Mouse (Mus musculus) forebrain, embryonic 11.5 days (tissue): ENCODE measurements at regions not wholly inside any gene's neighbourhood (a gene's known extent, or its start where the extent isn't known, plus 50 kb on each side); places are given as distances from the start of the nearest gene placed in this dataset.

Source experiments
- ATAC-seq: fragments of 200-750 bp; cut with Nextera tagmentation; replicated peaks from 2 replicates; pipeline ENCODE4 v1.8.0; 2017; ENCODE audit warnings: moderate TSS enrichment; ENCODE audit not compliant: low FRiP score
- DNase-seq: peaks from one replicate; pipeline ENCODE4 v3.0.0-alpha.2; 2017; ENCODE audit warnings: low spot score
- H3K27ac ChIP-seq: fragments of 300-500 bp; sonication (generic); 2 replicates; pipeline ENCODE4 v1.5.1; 2014; ENCODE audit warnings: low read depth, low read length
- H3K27me3 ChIP-seq: fragments of 300-500 bp; sonication (generic); 2 replicates; pipeline ENCODE4 v1.6.1; 2014; ENCODE audit warnings: mild to moderate bottlenecking, low read length, mixed read lengths; ENCODE audit not compliant: control insufficient read depth, insufficient read depth
- H3K36me3 ChIP-seq: fragments of 300-500 bp; sonication (generic); 2 replicates; pipeline ENCODE4 v1.6.1; 2014; ENCODE audit warnings: mild to moderate bottlenecking, low read length, moderate library complexity, mixed read lengths; ENCODE audit not compliant: control insufficient read depth, insufficient read depth
- H3K4me1 ChIP-seq: fragments of 300-500 bp; sonication (generic); replicated peaks from 2 replicates; pipeline ENCODE4 v1.6.1; 2014; ENCODE audit warnings: low read length, mixed read lengths; ENCODE audit not compliant: control insufficient read depth, insufficient read depth
- H3K4me2 ChIP-seq: fragments of 300-500 bp; sonication (generic); 2 replicates; pipeline ENCODE4 v1.6.1; 2014; ENCODE audit warnings: low read depth, mild to moderate bottlenecking, low read length, moderate library complexity, mixed read lengths; ENCODE audit not compliant: severe bottlenecking
- H3K4me3 ChIP-seq: fragments of 300-500 bp; sonication (generic); 2 replicates; pipeline ENCODE4 v1.5.1; 2014; ENCODE audit warnings: low read depth, low read length
- H3K9ac ChIP-seq: fragments of 300-500 bp; sonication (generic); 2 replicates; pipeline ENCODE4 v1.6.1; 2014; ENCODE audit warnings: low read length
- H3K9me3 ChIP-seq: fragments of 300-500 bp; sonication (generic); 2 replicates; pipeline ENCODE4 v1.6.1; 2016; ENCODE audit warnings: low read length, mixed read lengths; ENCODE audit not compliant: control insufficient read depth
- WGBS: fragments of 180-500 bp; shearing (Covaris S2); extraction: QIAGEN DNeasy Blood & Tissue Kit; methylation state at CpG from one replicate; pipeline ENCODE4 v1.1.7; 2014; 5-methylcytosine and 5-hydroxymethylcytosine counted together

DNA sequence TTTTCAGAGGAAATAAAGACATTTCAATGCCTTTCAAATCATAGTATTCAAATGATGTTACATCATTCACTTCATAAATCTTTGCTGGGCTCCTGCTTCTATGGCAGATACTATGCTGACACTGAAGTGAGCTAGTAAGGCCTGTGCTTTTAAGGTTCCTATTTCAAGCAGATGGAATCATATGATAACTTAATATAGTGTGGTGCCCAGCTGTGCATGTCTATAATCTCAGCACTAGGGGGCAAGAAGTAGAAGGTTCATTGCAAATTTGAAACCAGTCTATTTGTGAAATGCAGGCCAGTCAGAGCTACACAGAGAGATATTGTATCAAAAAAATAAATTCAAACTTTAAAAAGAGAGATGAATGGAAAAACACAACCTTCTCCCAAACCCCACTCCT, 262.9 kb downstream of the 1700017N19Rik start:
- no peak overlapping the region for H3K4me2 ChIP-seq
- DNase-seq (no peak), ATAC-seq (no peak)
- no peak overlapping the region for H3K9ac ChIP-seq
- H3K4me3 ChIP-seq: no peak overlapping the region
- no peaks in the 10 kb centered on the region for H3K36me3 ChIP-seq
- no peaks in the 10 kb centered on the region for H3K4me1 ChIP-seq
- H3K9me3 ChIP-seq: no peaks in the 10 kb centered on the region
- H3K27ac ChIP-seq: no peak overlapping the region
- no peaks in the 10 kb centered on the region for H3K27me3 ChIP-seq

DNA sequence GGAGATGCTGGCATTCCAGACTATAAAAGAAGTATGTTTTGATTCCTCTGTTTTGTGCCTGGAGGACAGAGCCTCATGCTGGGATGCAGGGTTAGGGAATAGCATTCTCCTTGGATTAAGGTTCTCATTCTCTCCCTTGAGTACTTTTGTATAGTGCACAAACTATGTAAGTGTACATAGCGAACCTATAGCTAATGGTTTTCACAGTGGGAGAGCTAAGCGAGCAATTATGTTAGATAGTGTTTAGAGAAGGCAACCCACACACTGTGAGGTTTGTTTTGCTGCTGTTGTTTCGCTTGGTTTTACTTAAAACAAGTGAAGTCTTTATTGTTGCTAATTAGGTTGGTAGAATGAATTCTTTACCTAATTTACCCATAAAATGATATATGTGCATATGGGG, 266.2 kb downstream of the 1700017N19Rik start:
- Histone ChIP-seq H3K27me3 (no peaks in the 10 kb centered on the region), H3K4me3 (no peak overlapping the region), H3K4me1 (no peaks in the 10 kb centered on the region), H3K9me3 (no peaks in the 10 kb centered on the region), H3K27ac (no peak overlapping the region), H3K36me3 (no peaks in the 10 kb centered on the region), H3K4me2 (no peak overlapping the region), H3K9ac (no peak overlapping the region)
- DNase-seq (no peak), ATAC-seq (no peak)
- 43% methylated on average over 3 of the region's 3 CpGs for WGBS

DNA sequence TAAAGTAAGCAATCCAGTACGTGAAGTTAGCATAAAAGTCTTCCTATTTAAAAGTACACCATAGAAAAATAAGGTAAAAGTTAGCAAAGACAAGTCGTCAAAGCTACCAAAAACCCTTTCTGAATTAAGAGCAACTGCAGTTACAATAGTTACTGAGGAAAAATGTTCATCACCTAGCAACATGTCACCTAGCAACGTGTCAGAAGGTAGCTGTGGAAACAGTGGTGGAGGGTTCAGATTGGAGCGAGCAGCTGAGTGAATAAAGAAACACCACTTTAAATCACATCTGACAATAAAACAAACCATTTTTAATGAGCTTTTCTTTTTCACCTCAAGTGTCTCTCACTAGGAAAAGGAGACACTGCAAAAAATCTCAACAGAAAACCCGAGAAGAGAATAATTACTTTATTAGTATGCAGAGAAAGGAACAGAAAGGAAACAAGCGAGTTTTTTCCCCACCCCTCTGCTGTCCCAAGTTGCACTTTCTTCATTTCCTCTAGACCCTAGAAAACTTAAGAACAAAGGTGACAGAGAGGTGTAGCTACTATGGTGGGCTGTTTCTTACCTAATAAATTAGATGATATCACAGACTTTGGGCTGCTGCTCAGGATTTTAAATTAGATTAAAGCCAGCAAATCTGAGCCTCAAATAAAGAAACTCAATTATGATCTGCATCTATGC, 275.4 kb downstream of the 1700017N19Rik start:
- Histone ChIP-seq H3K27ac (no peak overlapping the region), H3K9ac (no peak overlapping the region), H3K4me3 (no peak overlapping the region), H3K27me3 (no peaks in the 10 kb centered on the region), H3K4me2 (no peak overlapping the region), H3K36me3 (no peaks in the 10 kb centered on the region), H3K4me1 (no peaks in the 10 kb centered on the region), H3K9me3 (no peaks in the 10 kb centered on the region)
- no peak for DNase-seq
- peak; percentile 97 for ATAC-seq
- 10% methylated on average over 6 of the region's 6 CpGs for WGBS

DNA sequence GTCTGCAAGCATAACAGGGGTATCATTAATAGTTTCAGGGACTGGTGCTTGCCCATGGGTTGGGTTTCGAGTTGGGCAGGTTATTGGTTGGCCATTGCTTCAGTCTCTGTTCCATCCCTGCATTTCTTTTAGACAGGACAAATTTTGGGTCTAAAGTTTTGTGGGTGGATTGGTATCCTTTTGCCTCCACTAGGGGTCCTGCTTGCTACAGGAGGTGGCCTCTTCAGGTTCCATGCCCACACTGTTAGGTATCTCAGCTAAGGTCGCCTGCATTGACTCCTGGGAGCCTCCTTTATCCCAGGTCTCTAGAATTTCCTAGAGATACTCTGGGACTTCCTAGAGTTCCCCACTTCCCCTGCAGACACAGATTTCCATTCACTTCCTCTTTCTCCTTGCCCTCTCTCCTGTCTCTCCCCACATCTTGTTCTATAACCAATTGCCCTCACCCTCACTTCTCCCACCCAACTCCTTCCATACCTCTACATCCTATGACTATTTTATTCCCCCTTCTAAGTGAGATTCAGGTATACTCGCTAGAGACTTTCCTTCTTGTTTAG, 278.2 kb downstream of the 1700017N19Rik start:
- DNase-seq (no peak), ATAC-seq (no peak)
- Histone ChIP-seq H3K4me2 (no peak overlapping the region), H3K9ac (no peak overlapping the region), H3K4me3 (no peak overlapping the region), H3K9me3 (no peaks in the 10 kb centered on the region; the same call in 1 of the 2 replicates), H3K4me1 (no peaks in the 10 kb centered on the region), H3K27ac (no peak overlapping the region), H3K36me3 (no peaks in the 10 kb centered on the region), H3K27me3 (no peaks in the 10 kb centered on the region)
- WGBS: 56% methylated on average over 3 of the region's 3 CpGs

DNA sequence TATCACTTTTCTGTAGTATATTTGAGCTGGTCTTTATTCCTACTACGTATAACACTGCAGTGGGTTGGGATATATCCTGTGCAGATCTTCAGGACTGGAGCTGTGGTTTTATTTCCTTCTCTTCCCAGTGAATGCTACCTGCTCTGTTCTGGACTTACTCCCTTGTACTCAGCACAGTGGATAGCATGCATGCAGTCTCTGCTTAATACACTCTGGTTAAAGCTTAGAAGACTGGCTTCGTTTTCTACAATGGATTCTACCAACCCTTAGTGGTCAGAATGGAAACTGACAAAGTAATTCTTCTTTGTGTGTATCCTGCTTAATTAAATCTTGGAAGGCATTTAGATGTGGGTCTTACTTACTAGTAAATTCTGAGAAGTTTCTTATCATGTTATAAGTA, 292.3 kb downstream of the 1700017N19Rik start:
- WGBS: 62% methylated on average over 2 of the region's 2 CpGs
- no peak overlapping the region for H3K27ac ChIP-seq
- H3K4me2 ChIP-seq: no peak overlapping the region
- DNase-seq: no peak
- H3K9me3 ChIP-seq: no peaks in the 10 kb centered on the region
- H3K27me3 ChIP-seq: no peaks in the 10 kb centered on the region
- no peaks in the 10 kb centered on the region for H3K36me3 ChIP-seq
- ATAC-seq: 0 out of 2 replicates have a peak, but pooled peaks have one; percentile 14
- no peak overlapping the region for H3K4me3 ChIP-seq
- no peak overlapping the region for H3K9ac ChIP-seq
- H3K4me1 ChIP-seq: no peaks in the 10 kb centered on the region

DNA sequence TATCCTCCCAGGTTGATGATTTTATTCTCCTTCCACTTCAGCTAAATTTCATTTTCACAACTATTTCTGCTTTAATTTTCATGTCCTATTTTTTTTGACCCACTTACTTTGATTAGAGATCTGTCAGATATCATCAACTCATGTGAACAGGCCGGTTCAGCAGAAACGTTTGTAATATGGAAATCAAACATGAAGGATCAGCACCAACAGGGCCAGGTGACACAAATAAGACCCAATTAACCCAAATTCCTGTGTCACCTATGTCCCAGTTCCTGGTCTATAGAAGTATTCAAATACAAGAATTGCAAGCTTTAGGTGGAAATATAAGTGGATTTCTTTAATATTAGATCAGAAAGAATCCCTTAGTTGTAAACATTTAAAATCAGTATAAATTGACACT, 332.7 kb downstream of the 1700017N19Rik start:
- 87% methylated on average over 2 of the region's 2 CpGs for WGBS
- no peaks in the 10 kb centered on the region for H3K4me1 ChIP-seq
- no peaks in the 10 kb centered on the region for H3K9me3 ChIP-seq
- no peak overlapping the region for H3K27ac ChIP-seq
- no peak overlapping the region for H3K4me2 ChIP-seq
- no peaks in the 10 kb centered on the region for H3K27me3 ChIP-seq
- DNase-seq (no peak), ATAC-seq (no peak)
- no peaks in the 10 kb centered on the region for H3K36me3 ChIP-seq
- H3K4me3 ChIP-seq: no peak overlapping the region
- H3K9ac ChIP-seq: no peak overlapping the region

DNA sequence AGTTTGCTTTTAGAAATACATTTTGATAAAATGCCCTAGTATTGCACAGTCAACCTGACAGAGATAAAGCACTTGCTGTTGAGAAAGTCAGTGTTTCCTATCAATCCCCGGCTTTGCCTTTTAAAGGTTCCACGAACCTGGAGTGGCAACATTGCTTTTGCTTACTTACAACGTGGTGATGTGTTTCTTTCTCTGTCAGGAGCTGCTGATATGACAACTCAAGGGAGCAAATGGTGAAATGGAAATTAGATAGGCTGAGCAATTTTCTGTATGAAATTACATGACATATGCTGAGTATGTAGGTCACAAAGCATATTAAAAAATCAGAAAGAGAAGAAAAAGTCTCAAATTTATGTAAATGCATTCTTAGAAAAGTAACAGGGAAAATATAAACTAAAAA, 336.8 kb downstream of the 1700017N19Rik start:
- ATAC-seq (no peak), DNase-seq (no peak)
- Histone ChIP-seq H3K4me1 (no peaks in the 10 kb centered on the region), H3K4me3 (no peak overlapping the region), H3K36me3 (no peaks in the 10 kb centered on the region), H3K9me3 (no peaks in the 10 kb centered on the region), H3K9ac (no peak overlapping the region), H3K27ac (no peak overlapping the region), H3K27me3 (no peaks in the 10 kb centered on the region), H3K4me2 (no peak overlapping the region)
- WGBS: 76% methylated on average over 3 of the region's 3 CpGs

DNA sequence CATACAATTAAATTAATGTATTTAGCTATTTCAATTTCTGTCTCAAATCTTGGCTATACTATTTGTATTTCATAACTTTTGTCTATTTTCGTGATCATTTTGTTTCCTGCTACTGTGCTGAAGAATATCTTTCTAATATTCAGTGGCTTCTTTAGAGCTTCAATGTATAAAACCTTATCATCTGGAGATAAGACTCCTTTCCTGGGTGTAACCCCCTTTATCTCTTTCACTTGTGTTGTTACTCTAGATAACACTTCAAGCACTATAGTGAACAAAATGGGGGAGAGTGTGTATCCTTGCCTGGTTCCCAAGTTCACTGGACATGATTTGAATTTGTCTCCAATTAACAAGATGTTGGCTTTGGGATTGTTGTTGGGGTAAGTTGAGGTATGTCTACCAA, 341.5 kb downstream of the 1700017N19Rik start:
- H3K9me3 ChIP-seq: no peaks in the 10 kb centered on the region
- WGBS: 93% methylated on average over 1 of the region's 1 CpGs
- H3K36me3 ChIP-seq: no peaks in the 10 kb centered on the region
- H3K4me3 ChIP-seq: no peak overlapping the region
- no peaks in the 10 kb centered on the region for H3K27me3 ChIP-seq
- no peak overlapping the region for H3K27ac ChIP-seq
- no peak overlapping the region for H3K9ac ChIP-seq
- H3K4me2 ChIP-seq: no peak overlapping the region
- DNase-seq (no peak), ATAC-seq (no peak)
- no peaks in the 10 kb centered on the region for H3K4me1 ChIP-seq

DNA sequence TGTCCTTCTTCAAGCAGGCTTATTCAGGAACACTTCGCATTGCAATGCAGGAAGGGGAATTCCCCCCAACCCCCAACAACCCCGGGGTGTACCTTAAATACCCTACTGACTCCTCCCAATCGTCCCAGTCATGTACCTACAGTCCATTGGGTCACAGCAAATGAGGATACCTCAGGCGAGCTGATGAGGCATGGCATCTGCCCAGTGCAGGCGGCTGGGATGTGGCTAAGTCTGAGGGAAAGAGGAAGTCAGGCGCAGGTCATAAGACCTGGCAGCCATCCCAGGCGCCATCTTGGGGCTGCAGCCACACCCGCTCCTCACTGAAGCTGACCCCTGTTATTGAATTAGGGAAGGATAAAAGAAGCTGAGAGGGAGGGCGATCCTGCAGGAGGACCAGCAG, 368.1 kb downstream of the 1700017N19Rik start:
- DNase-seq: no peak
- Histone ChIP-seq H3K4me2 (no peak overlapping the region), H3K9me3 (no peaks in the 10 kb centered on the region), H3K9ac (no peak overlapping the region), H3K27me3 (no peaks in the 10 kb centered on the region), H3K27ac (no peak overlapping the region), H3K4me3 (no peak overlapping the region), H3K36me3 (no peaks in the 10 kb centered on the region), H3K4me1 (no peaks in the 10 kb centered on the region)
- 89% methylated on average over 9 of the region's 9 CpGs for WGBS
- no peak for ATAC-seq
